Mouse (Mus musculus): ENCODE results near the gene Cd40.

Gene Cd40

DNA sequence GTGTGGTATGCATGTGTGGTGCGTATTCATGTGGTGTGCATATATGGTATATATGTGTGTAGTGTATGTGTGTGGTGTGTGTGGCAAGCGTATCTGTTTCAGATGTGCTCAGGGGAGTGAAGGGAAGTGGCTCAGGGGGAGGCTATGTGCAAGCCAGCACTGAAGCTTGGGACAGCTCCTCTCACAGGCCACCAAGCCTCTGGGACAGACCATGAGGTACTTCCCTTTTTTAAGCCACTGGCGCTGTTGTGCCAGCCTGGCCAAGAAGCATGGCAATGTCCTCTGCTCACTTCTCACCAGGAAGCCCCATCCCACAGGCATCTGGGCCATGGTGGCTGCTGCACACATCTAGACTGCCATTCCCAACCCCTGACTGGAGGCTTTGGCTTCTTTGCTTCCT is 47.5 kb downstream of the Cd40 start:
- no peak for DNase-seq (ENCODE audit: low spot score)

DNA sequence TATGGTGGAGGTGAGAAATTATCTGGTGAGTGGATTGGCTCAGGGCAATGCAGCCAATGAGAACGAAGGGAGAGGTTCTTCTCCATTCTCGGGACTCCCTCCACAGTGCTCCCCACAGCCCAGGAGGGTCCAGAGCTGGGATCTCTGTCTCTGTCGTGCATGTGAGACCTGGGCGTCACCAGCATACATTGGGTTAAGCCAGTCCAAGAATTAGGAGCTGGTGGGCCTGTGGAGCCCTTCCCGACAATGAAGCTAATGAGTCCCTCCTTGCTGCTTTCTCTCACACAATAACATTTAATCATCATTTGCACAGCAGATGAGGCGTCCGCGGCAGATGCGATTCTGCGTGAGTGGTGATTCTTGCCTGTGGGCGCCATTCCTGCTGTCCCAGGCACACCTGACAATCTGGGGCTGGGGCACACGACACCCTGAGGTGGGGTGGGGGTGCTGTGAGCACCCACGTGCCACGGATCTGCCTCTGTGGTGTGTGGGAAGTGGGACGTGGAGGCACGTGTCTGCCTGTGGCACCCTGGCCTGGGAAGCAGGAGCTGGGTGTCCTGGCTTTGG is 50.2 kb downstream of the Cd40 start:
- no peak for DNase-seq (ENCODE audit: low spot score)

GRCm38 (mm10) chr2:165106585-165106984 is 51.2 kb downstream of the Cd40 start:
- DNase-seq (ENCODE audit: low spot score), result peak; percentile 72

DNA sequence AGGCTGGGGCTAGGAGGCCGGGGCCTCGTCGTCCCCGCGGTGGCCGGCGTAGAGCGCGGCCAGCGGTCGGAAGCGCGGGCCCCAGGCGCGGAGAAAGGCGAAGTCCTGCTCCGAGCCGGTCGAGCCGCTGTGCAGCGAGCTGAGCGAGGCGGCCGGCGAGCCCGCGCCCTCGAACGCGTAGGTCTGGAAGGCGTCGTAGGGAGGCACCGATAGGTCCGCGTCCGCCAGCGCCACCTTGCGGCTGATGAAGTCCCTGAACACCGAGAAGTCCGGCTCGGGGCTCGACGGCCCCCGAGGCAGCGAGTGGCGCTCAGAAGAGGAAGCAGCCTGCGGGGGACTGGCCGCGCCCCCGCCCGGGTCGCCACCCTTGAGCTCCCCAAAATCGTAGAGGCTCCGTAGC is 56.7 kb downstream of the Cd40 start:
- peak; percentile 95 for DNase-seq (ENCODE audit: low spot score)

DNA sequence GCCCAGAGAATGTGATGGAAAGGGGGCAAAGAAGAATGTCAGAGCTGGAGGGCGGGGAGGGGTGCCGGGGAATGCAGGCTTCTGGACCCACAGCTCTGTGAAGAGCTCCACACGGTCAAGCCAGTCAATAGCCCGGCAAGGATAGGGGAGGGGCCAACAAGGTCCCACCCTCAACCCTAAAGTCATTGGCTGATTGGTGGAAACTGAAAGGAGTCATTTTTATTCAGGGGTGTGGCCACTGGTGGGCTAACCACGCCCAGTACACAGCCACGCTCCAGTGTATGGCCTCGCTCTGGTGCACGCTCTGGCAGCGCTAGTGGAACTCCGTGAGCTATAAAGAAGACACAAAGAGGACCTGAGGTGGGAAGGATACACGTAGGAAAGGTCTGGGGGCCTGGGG is 58.3 kb downstream of the Cd40 start:
- DNase-seq (ENCODE audit: low spot score), result peak; percentile 75

DNA sequence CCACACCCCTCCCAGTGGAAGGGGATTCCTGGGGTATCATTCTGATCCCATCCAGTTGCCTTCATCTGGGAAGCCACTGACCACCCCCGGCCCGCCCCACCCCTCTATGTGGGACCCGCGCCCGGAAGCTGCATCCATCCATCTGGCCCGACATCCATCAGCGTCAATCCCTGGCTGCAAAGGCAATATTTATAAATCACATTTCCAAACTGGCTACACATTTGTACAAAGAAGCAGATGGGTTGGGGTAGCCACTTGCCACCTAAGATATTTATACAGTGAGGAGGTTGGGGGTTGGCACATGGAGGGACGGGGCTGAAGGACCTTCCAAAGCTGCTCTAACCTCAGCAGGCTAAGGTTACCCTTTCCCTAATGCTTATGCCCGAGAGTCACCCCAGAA is 65.3 kb downstream of the Cd40 start:
- no peak for DNase-seq (ENCODE audit: low spot score)

GRCm38 (mm10) chr2:165121206-165121840 is 65.9 kb downstream of the Cd40 start:
- no peak for DNase-seq (ENCODE audit: low spot score)
